In the genomic region with DNA sequence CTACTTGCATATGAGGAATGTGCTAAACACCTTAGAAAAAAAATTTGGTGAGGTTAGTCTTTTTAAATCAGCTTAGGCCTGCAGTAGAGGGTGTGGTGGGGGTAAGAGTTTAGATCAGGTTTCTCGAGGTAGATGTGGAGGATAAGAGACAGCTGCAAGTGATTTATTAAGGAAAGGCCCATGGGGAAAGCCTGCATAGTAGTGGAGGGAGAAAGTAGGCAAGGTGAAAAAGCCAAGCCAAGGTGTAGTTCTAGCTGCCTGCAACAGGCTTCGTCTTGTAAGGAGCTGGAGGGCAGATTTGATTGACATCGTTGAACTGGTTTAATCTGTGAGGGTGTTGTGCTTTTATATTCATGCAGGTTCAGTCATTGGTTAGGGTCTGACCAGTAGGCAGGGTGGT, we compare ENCODE assay signal across 11 mouse cellular contexts.
"Had no signal": no experiment of that assay in that cellular context is flagged by ENCODE, and none has a peak within 500 bp of the region (broad histone marks: within the 10 kb centered on the region; RNA-seq: fewer than 3 reads in every experiment).

No protein-coding gene starts in this region.

- ATAC-seq: intestine, postnatal 0 days had no signal

- H3K9me3 ChIP-seq: limb, embryonic 12.5 days; neural tube, embryonic 15.5 days had no signal

- H3K27me3 ChIP-seq: limb, embryonic 12.5 days; neural tube, embryonic 15.5 days had no signal

- H3K4me2 ChIP-seq: limb, embryonic 12.5 days; neural tube, embryonic 15.5 days had no signal

- DNase-seq: lung, adult 18-20 months; midbrain, embryonic 14.5 days; right cerebral cortex, adult 18-20 months; right cerebral cortex, postnatal 25 days; thymus, adult 18-20 months; thymus, postnatal 14 days had no signal

- H3K9ac ChIP-seq: limb, embryonic 12.5 days; liver, embryonic 14.5 days; neural tube, embryonic 15.5 days had no signal

- H3K4me1 ChIP-seq: limb, embryonic 12.5 days; neural tube, embryonic 15.5 days had no signal

- H3K36me3 ChIP-seq: limb, embryonic 12.5 days; neural tube, embryonic 15.5 days had no signal

- H3K4me3 ChIP-seq: limb, embryonic 12.5 days; myocyte; neural tube, embryonic 15.5 days had no signal

- H3K27ac ChIP-seq: limb, embryonic 12.5 days; liver, embryonic 14.5 days; neural tube, embryonic 15.5 days had no signal
